Mouse (Mus musculus) T-helper 2 cell (primary cell): ENCODE results near the gene Ttll6.

ENCODE experiments used
- in situ Hi-C: fragments of 300-600 bp; cut with MboI, MseI; formaldehyde crosslinking; loops from one replicate; pipeline ENCODE4 v1.15.1; 2025; ENCODE audit warnings: high pct_unique_total_duplicates

Ttll6 gene

GRCm38 (mm10) chr11:96164769-96165168, 31.2 kb downstream of the Ttll6 start:
- in situ Hi-C loops, result no loop called here

GRCm38 (mm10) chr11:96168125-96168524, 34.5 kb downstream of the Ttll6 start:
- in situ Hi-C loops, result no loop called here

DNA sequence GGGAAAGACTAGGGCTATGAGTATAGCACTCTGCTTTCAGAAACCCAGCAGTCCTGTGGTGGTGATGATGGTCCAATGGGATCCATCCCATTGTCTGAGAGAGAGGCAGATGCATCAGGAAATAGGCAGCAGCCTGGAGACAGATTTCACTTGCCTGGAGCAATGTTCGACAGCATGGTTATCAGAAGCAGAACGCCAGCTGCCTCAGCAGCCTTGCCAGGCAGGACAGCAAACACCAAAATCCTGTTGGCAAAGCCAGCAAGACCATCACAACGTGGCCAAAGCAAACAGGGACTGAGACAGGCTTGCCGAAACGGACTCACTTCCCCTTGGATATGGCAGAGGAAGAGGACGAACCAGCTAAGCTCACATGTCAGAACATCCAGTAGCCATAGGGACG, 35.4 kb downstream of the Ttll6 start:
- in situ Hi-C loops, result no loop called here

DNA sequence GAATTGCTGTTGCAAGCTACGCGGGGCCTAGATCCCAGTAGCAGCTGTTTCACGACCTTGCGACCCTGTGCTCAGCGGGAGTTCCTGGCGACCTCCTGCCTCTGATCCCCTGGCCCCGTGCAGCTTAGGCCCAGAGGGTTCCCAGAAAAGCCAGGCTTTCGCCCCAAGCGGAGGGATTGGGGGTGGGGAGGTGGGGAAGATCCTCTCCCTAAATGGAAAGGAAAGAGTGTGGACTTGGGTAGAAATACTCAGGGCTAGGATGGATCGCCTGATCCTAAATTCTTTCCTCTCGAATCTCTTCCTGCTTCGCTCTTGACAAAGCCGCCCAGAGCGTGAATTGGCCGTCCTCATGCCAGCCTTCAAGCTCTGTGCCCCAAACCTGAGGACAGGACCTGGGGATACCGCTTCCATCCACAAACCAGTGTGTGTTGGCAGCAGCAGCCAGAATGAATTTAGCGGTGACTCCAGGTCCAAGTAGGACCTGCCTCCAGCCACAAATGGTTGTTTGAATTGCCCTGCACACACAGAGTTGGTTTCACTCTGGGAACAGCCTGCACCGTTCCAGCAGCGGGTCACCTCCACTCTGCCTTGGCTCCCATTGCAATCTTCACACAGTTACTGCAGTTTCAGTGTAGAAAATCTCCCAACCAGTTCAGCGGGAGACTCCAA, 37.3 kb downstream of the Ttll6 start:
- in situ Hi-C loops, result no loop called here

DNA sequence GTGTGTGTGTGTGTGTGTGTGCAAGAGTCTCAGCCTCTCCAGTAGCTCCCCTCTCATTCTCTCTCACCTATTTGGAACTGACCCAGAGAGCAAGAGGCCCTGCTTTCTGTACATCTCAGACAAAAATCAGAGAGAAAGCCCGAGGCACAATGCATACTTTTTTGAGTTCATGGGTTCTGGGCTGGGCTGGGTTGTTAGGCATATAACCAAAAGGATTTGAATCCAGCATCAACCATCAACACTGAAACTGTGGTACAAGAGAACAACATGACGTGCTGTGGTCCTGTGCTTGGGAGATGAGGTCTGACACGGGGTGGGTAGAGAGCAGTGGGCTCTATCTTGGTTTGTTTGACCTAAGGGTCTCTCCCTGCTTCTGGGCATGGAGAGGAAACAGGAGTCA, 38.0 kb downstream of the Ttll6 start:
- in situ Hi-C loops, result no loop called here

- in situ Hi-C loops, result no loop called here
Measured at GRCm38 (mm10) chr11:96172511-96173287, 39.1 kb downstream of the Ttll6 start.

- in situ Hi-C loops, result no loop called here
Measured at GRCm38 (mm10) chr11:96173288-96173840, 39.8 kb downstream of the Ttll6 start.

DNA sequence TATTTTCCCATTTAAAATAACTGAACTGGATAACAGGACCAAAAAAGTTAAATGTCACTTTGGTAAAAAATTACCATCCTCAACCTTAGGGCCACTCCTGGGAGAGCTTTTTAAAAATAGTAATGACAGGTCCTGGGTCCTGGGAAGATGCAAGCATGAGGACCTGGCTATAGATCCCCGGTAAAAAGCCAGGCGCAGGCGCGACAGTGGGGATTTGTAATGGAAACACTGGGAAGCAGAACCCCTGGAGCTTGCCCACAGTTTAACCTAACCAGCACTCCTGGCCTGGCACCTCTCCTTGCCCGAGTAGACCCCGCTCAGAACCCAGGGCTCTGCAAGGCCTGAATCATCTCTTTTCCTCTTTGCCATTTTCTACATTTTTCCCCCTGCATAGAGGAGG, 41.3 kb downstream of the Ttll6 start:
- in situ Hi-C loops, result no loop called here

GRCm38 (mm10) chr11:96175511-96175910, 41.9 kb downstream of the Ttll6 start:
- in situ Hi-C loops, result no loop called here

DNA sequence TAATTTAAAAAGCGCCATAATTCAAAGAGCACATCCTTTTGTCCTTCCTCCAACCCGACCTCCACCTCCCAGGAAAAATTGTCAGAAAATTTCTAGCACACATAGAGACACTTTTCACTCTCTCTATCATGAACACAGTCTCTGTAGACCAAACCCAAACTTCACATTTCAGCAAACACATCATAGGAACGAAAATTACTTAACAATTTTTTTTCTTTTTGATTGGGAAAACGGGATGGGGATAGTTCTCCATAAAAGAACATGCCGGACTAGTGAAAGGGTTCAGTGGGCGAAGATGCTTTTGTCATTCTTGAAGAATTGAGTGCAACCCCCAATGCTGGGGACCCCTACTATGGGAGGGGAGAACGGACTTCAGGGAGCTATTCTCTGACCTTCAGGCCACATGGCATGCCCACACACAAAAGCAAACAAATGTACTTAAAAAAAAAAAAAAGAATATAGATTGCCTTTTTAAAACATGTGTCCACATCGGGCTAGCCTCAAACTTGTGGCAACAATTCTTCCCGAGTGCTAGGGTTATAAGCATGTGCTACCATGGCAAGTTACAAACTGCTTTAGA, 42.5 kb downstream of the Ttll6 start:
- in situ Hi-C loops, result no loop called here

DNA sequence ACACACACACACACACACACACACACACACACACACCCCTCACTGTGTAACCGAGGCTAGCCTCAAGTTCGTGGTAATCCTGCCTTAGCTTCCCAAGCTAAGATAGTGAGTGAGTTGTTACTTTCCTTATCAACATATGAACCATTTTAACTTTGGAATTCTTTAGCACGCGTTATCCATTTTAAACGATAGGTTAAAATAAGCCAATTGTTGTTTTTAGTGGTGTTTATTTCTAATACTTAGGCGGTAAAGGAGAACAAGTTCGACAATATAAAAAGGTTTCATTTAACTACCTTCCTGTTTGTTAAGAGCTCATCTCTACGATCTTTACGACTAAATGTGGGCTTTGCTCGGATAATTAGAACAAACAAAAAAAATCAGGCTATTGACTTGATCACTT, 43.3 kb downstream of the Ttll6 start:
- in situ Hi-C loops, result no loop called here

DNA sequence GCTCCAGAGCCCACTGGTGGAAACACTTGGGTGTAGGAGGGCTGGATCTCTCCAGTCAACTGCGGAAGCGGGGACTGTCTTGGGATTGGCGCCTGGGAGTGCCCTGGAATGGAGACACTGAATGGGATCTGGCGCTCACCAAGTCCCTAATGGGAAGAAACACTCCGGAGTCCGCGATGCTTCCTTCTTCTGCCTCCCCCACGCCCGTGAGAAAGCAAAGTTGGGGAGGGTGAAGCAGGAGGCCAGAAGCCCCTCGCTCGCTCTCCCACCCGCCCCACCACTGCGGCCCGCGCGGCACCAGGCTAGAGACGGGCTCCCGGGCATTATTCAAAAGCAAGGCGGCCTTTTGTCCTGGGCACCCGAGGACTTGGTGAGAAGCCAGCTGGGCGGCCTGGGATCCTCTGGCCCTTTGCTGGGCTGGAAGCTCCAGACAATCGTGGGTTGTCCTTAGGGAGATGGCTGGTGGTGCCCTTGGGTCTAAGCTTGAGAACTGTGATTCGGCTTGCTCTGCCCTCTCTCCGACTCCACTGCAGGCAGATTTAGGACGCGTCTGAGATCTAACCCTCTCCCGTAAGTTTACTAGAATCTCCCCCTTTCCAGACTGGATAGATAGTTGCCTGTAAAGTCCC, 44.1 kb downstream of the Ttll6 start:
- in situ Hi-C loops, result no loop called here

- in situ Hi-C loops, result no loop called here
Measured at GRCm38 (mm10) chr11:96178356-96178755, 44.8 kb downstream of the Ttll6 start.

DNA sequence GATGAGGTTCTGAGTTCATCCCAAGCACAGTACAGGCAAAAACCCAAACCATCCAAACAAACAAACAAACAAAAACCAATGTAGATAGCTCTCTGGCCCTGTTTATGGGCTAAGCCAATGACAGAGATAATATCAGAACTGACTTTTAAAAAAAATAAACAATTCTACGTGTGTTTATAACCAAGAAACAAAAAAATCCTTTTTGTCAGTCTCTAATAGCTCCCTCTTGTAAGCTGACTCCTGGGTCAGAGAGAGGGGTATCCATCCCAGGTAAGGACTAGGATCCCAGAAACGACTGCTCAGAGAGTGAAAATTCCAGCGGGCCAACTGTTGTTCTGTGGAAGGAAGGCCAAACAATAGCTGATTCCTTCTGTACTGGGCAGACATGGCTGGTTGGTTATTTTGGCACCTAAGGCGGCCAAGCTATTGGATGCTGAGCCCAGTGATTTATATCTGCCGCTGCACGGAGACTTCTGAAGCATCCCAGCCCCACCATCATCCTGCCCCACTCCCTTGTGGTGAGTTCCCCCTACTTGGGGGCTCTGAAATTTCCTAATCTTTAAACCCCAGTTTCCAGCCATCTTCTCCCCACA, 45.4 kb downstream of the Ttll6 start:
- in situ Hi-C loops, result no loop called here

- in situ Hi-C loops, result no loop called here
Measured at GRCm38 (mm10) chr11:96181061-96181460, 47.5 kb downstream of the Ttll6 start.

- in situ Hi-C loops, result no loop called here
Measured at GRCm38 (mm10) chr11:96184233-96184632, 50.6 kb downstream of the Ttll6 start.

- in situ Hi-C loops, result no loop called here
Measured at GRCm38 (mm10) chr11:96187321-96187720, 53.7 kb downstream of the Ttll6 start.

- in situ Hi-C loops, result no loop called here
Measured at GRCm38 (mm10) chr11:96189810-96190522, 56.4 kb downstream of the Ttll6 start.

DNA sequence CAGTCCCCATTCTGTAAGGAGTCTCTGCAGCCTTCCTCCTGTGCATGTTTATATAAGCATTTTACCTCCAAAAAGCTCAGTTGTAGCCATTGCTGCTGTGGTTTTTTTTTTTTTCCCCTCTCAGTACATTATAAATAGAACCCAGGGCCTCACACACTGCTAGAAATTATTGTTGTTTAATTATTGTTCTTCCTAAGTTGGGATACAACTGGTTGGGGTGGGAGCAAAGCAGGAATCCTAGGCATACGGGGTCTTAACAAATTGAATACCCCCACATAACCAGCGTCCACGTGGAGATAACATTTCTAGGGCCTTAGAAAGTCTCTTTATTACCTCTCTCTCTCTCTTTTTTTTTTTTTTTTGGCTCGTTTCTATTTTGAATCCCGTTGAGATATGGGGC, 57.5 kb downstream of the Ttll6 start:
- in situ Hi-C loops, result no loop called here

GRCm38 (mm10) chr11:96193521-96194400, 60.2 kb downstream of the Ttll6 start, which contains the start of gene Hoxb13:
Gene Hoxb13, plus strand, starts transcription at chr11:96194316.
- in situ Hi-C loops, result no loop called here
